Mouse (Mus musculus): ENCODE measurements at regions not wholly inside any gene's neighbourhood (a gene's known extent, or its start where the extent isn't known, plus 50 kb on each side); places are given as distances from the start of the nearest gene placed in this dataset.

GRCm38 (mm10) chr1:51697265-51698192 lies 218.3 kb downstream of the Myo1b start:
- peak; percentile 70 for DNase-seq (ENCODE audit: extremely low spot score, low read depth, low spot score)

GRCm38 (mm10) chr1:51696471-51696870 lies 218.2 kb upstream of the Nabp1 start:
- no peak for DNase-seq (ENCODE audit: extremely low spot score, low read depth, low spot score)

GRCm38 (mm10) chr1:51690878-51691277 lies 212.7 kb upstream of the Nabp1 start:
- no peak for DNase-seq (ENCODE audit: extremely low spot score, low read depth, low spot score)

- DNase-seq (ENCODE audit: extremely low spot score, low read depth, low spot score) = no peak
Measured at GRCm38 (mm10) chr1:51689461-51690223, 211.4 kb upstream of the Nabp1 start.

- no peak for DNase-seq (ENCODE audit: extremely low spot score, low read depth, low spot score)
Measured at GRCm38 (mm10) chr1:51688946-51689345, 210.7 kb upstream of the Nabp1 start.

- DNase-seq (ENCODE audit: extremely low spot score, low read depth, low spot score) = no peak
Measured at GRCm38 (mm10) chr1:51688224-51688545, 210.0 kb upstream of the Nabp1 start.

- DNase-seq (ENCODE audit: extremely low spot score, low read depth, low spot score) = no peak
Measured at GRCm38 (mm10) chr1:51687484-51688223, 209.4 kb upstream of the Nabp1 start.

GRCm38 (mm10) chr1:51686759-51687158 lies 208.5 kb upstream of the Nabp1 start:
- DNase-seq (ENCODE audit: extremely low spot score, low read depth, low spot score) = no peak

GRCm38 (mm10) chr1:51682273-51682672 lies 204.0 kb upstream of the Nabp1 start:
- DNase-seq (ENCODE audit: extremely low spot score, low read depth, low spot score) = no peak

- no peak for DNase-seq (ENCODE audit: extremely low spot score, low read depth, low spot score)
Measured at GRCm38 (mm10) chr1:51681872-51682271, 203.6 kb upstream of the Nabp1 start.

GRCm38 (mm10) chr1:51680725-51681124 lies 202.5 kb upstream of the Nabp1 start:
- no peak for DNase-seq (ENCODE audit: extremely low spot score, low read depth, low spot score)

- no peak for DNase-seq (ENCODE audit: extremely low spot score, low read depth, low spot score)
Measured at GRCm38 (mm10) chr1:51678290-51678928, 200.2 kb upstream of the Nabp1 start.

- DNase-seq (ENCODE audit: extremely low spot score, low read depth, low spot score) = no peak
Measured at GRCm38 (mm10) chr1:51677802-51678201, 199.6 kb upstream of the Nabp1 start.

- no peak for DNase-seq (ENCODE audit: extremely low spot score, low read depth, low spot score)
Measured at GRCm38 (mm10) chr1:51671691-51672090, 193.5 kb upstream of the Nabp1 start.

GRCm38 (mm10) chr1:51671287-51671686 lies 193.1 kb upstream of the Nabp1 start:
- no peak for DNase-seq (ENCODE audit: extremely low spot score, low read depth, low spot score)

- DNase-seq (ENCODE audit: extremely low spot score, low read depth, low spot score) = no peak
Measured at GRCm38 (mm10) chr1:51670009-51670408, 191.8 kb upstream of the Nabp1 start.

GRCm38 (mm10) chr1:51668881-51669280 lies 190.7 kb upstream of the Nabp1 start:
- no peak for DNase-seq (ENCODE audit: extremely low spot score, low read depth, low spot score)

GRCm38 (mm10) chr1:51660531-51660930 lies 182.3 kb upstream of the Nabp1 start:
- no peak for DNase-seq (ENCODE audit: extremely low spot score, low read depth, low spot score)

GRCm38 (mm10) chr1:51657203-51657602 lies 179.0 kb upstream of the Nabp1 start:
- no peak for DNase-seq (ENCODE audit: extremely low spot score, low read depth, low spot score)

- DNase-seq (ENCODE audit: extremely low spot score, low read depth, low spot score) = no peak
Measured at GRCm38 (mm10) chr1:51650653-51650995, 172.4 kb upstream of the Nabp1 start.
